Mouse (Mus musculus) T-helper 17 cell (primary cell): ENCODE data around the gene Gm20481.
"Not testable (repeated sequence)": the region's sequence is repeated elsewhere in the genome, so short reads cannot be mapped to it uniquely, and the experiment has no call there.

Experiments used
- in situ Hi-C, 2 experiments: fragments of 300-600 bp; cut with MboI, MseI; formaldehyde crosslinking; loops; 1 replicate in 1 of 2; 2 replicates in 1 of 2; pipeline ENCODE4 v1.15.1; 2025; ENCODE audit warnings: high pct_unique_total_duplicates in 2 of 2

The Gm20481 gene

GRCm38 (mm10) chr17:34950514-34951455 is 18.9 kb upstream of the Gm20481 start:
- in situ Hi-C loops = no loop called here

- in situ Hi-C loops = no loop called here
These were observed 17.9 kb upstream of the Gm20481 start for GRCm38 (mm10) chr17:34951636-34952377.

- in situ Hi-C loops = no loop called here
These were observed 17.2 kb upstream of the Gm20481 start for GRCm38 (mm10) chr17:34952378-34953040.

GRCm38 (mm10) chr17:34953258-34953657 is 16.5 kb upstream of the Gm20481 start:
- in situ Hi-C loops = no loop called here

- in situ Hi-C loops = no loop called here
These were observed 15.8 kb upstream of the Gm20481 start for GRCm38 (mm10) chr17:34953904-34954303.

GRCm38 (mm10) chr17:34954831-34955230 is 14.9 kb upstream of the Gm20481 start:
- in situ Hi-C loops = no loop called here

GRCm38 (mm10) chr17:34955884-34956283 is 13.8 kb upstream of the Gm20481 start:
- in situ Hi-C loops = no loop called here

- in situ Hi-C loops = no loop called here
These were observed 13.4 kb upstream of the Gm20481 start for GRCm38 (mm10) chr17:34956340-34956739.

- in situ Hi-C loops = not testable (repeated sequence)
These were observed 12.4 kb upstream of the Gm20481 start for GRCm38 (mm10) chr17:34957291-34957690.

GRCm38 (mm10) chr17:34957966-34958365 is 11.7 kb upstream of the Gm20481 start:
- in situ Hi-C loops = not testable (repeated sequence)

- in situ Hi-C loops = not testable (repeated sequence)
These were observed 11.0 kb upstream of the Gm20481 start for GRCm38 (mm10) chr17:34958734-34959129.

- in situ Hi-C loops = not testable (repeated sequence)
These were observed 10.5 kb upstream of the Gm20481 start, which contains the start of gene Hspa1b for GRCm38 (mm10) chr17:34959130-34959778. Hspa1b (minus strand) TSS chr17:34959238.

- in situ Hi-C loops = no loop called here
These were observed 9.7 kb upstream of the Gm20481 start for GRCm38 (mm10) chr17:34959881-34960515.

- in situ Hi-C loops = no loop called here
These were observed 8.8 kb upstream of the Gm20481 start for GRCm38 (mm10) chr17:34960702-34961493.

- in situ Hi-C loops = no loop called here
These were observed 7.6 kb upstream of the Gm20481 start for GRCm38 (mm10) chr17:34962125-34962524.

GRCm38 (mm10) chr17:34962841-34963240 is 6.9 kb upstream of the Gm20481 start:
- in situ Hi-C loops = no loop called here

GRCm38 (mm10) chr17:34964640-34965049 is 5.1 kb upstream of the Gm20481 start:
- in situ Hi-C loops = no loop called here

GRCm38 (mm10) chr17:34965627-34966026 is 4.1 kb upstream of the Gm20481 start:
- in situ Hi-C loops = no loop called here

- in situ Hi-C loops = not testable (repeated sequence)
These were observed 1.1 kb downstream of the Gm20481 start for GRCm38 (mm10) chr17:34970850-34971249.

- in situ Hi-C loops = not testable (repeated sequence)
These were observed 2.0 kb downstream of the Gm20481 start for GRCm38 (mm10) chr17:34971694-34972068.
